Mouse (Mus musculus) naive thymus-derived CD4-positive, alpha-beta T cell, adult 5 months (primary cell): Measurements from ENCODE around the gene Ankrd26. TPM values are rescaled to one million over a fixed set of nuclear protein-coding genes. Genes with fewer than 3 reads are reported as not detected.

Source experiments
- polyA plus RNA-seq: library from polyadenylated mRNA; unstranded; fragments of 100-300 nt; shearing (Covaris generic); gene quantifications from one replicate; pipeline ENCODE4 v1.2.1, GENCODE M21; 2017

The Ankrd26 gene
- 16.2 TPM for polyA plus RNA-seq

GRCm38 (mm10) chr6:118561745-118562609 lies at the start of gene Ankrd26:
Ankrd26 (minus strand) TSS chr6:118562226.

GRCm38 (mm10) chr6:118478957-118479708 lies 82.9 kb downstream of the Ankrd26 start, which contains the start of gene Zfp9:
Zfp9 (minus strand) TSS chr6:118479320.

GRCm38 (mm10) chr6:118455042-118455631 lies 106.9 kb downstream of the Ankrd26 start, which contains the start of gene Zfp248:
Zfp248 (minus strand) TSS chr6:118455528.

Other genes starting within 250 kb of the Ankrd26 start
- 51.8 TPM for gene Bms1, start 142.8 kb downstream of the Ankrd26 start, polyA plus RNA-seq
- 3.4 TPM for gene Zfp248, start 106.7 kb downstream of the Ankrd26 start, polyA plus RNA-seq
- gene Zfp9, start 82.9 kb downstream of the Ankrd26 start, polyA plus RNA-seq: 0.24 TPM